Mouse (Mus musculus) stomach, embryonic 14.5 days (tissue): ENCODE results near the gene Snx29. TPM values are rescaled to one million over a fixed set of nuclear protein-coding genes. Genes with fewer than 3 reads are reported as not detected.

Source experiments
- ATAC-seq: fragments of 200-750 bp; cut with Nextera tagmentation; 2 replicates; pipeline ENCODE4 v1.8.0; 2017; ENCODE audit warnings: low read depth, moderate TSS enrichment; ENCODE audit not compliant: insufficient number of reproducible peaks, insufficient read depth, low FRiP score
- H3K27ac ChIP-seq: fragments of 300-500 bp; sonication (generic); 2 replicates; pipeline ENCODE4 v1.5.1; 2014; ENCODE audit warnings: mild to moderate bottlenecking, low read length, moderate library complexity, mixed read lengths
- H3K27me3 ChIP-seq: fragments of 300-500 bp; sonication (generic); 2 replicates; pipeline ENCODE4 v1.6.1; 2014; ENCODE audit warnings: low read length, control low read depth, mixed read lengths; ENCODE audit not compliant: control insufficient read depth, insufficient read depth
- H3K36me3 ChIP-seq: fragments of 300-500 bp; sonication (generic); 2 replicates; pipeline ENCODE4 v1.6.1; 2014; ENCODE audit warnings: mild to moderate bottlenecking, control low read depth, low read length, moderate library complexity, mixed read lengths; ENCODE audit not compliant: control insufficient read depth, insufficient read depth
- H3K4me1 ChIP-seq: fragments of 300-500 bp; sonication (generic); 2 replicates; pipeline ENCODE4 v1.6.1; 2014; ENCODE audit warnings: low read length, control low read depth, mixed read lengths; ENCODE audit not compliant: control insufficient read depth, insufficient read depth
- H3K4me2 ChIP-seq: fragments of 300-500 bp; sonication (generic); replicated peaks from 2 replicates; pipeline ENCODE4 v1.6.1; 2014; ENCODE audit warnings: low read depth, low read length, control low read depth
- H3K4me3 ChIP-seq: fragments of 300-500 bp; sonication (generic); 2 replicates; pipeline ENCODE4 v1.5.1; 2014; ENCODE audit warnings: low read depth, low read length, control low read depth
- H3K9ac ChIP-seq: fragments of 300-500 bp; sonication (generic); replicated peaks from 2 replicates; pipeline ENCODE4 v1.6.1; 2014; ENCODE audit warnings: low read depth, mild to moderate bottlenecking, control low read depth, low read length, moderate library complexity, mixed read lengths
- H3K9me3 ChIP-seq: fragments of 300-500 bp; sonication (generic); 2 replicates; pipeline ENCODE4 v1.6.1; 2016; ENCODE audit warnings: low read depth, low read length, control low read depth; ENCODE audit not compliant: control insufficient read depth
- WGBS: fragments of 180-500 bp; shearing (Covaris S2); extraction: QIAGEN DNeasy Blood & Tissue Kit; methylation state at CpG from one replicate; pipeline ENCODE4 v1.1.7; 2014; 5-methylcytosine and 5-hydroxymethylcytosine counted together
- polyA plus RNA-seq: library from polyadenylated mRNA; unstranded; fragments of >200 nt; fragmentation: Nextera tagmentation; extraction: Ambion mirVana; gene quantifications from 2 replicates; pipeline ENCODE4 v1.2.1, GENCODE M21; 2014

Snx29 gene
- polyA plus RNA-seq, 1 experiment from 2014 or later: 13.6 TPM

GRCm38 (mm10) chr16:11533441-11533840 is 210.7 kb downstream of the Snx29 start:
- Histone ChIP-seq H3K4me2 (no peak overlapping the region), H3K27me3 (no peaks in the 10 kb centered on the region), H3K4me1 (no peaks in the 10 kb centered on the region), H3K9ac (no peak overlapping the region), H3K36me3 (no peaks in the 10 kb centered on the region), H3K9me3 (no peaks in the 10 kb centered on the region), H3K27ac (no peak overlapping the region), H3K4me3 (no peak overlapping the region)
- 93% methylated on average over 3 of the region's 3 CpGs for WGBS
- no peak for ATAC-seq

GRCm38 (mm10) chr16:11537663-11538062 is 215.0 kb downstream of the Snx29 start:
- WGBS: 61% methylated on average over 5 of the region's 5 CpGs
- no peak overlapping the region for H3K27ac ChIP-seq
- no peak for ATAC-seq

GRCm38 (mm10) chr16:11538191-11538590 is 215.5 kb downstream of the Snx29 start:
- no peak overlapping the region for H3K4me3 ChIP-seq
- no peak overlapping the region for H3K9ac ChIP-seq
- H3K4me1 ChIP-seq: no peaks in the 10 kb centered on the region
- no peak overlapping the region for H3K4me2 ChIP-seq
- no peaks in the 10 kb centered on the region for H3K27me3 ChIP-seq
- H3K9me3 ChIP-seq: no peaks in the 10 kb centered on the region
- H3K36me3 ChIP-seq: no peaks in the 10 kb centered on the region
- H3K27ac ChIP-seq: no peak overlapping the region
- no peak for ATAC-seq
- WGBS: 52% methylated on average over 3 of the region's 3 CpGs

More at GRCm38 (mm10) chr16:11537663-11538062, 215.0 kb downstream of the Snx29 start:
- Histone ChIP-seq H3K36me3 (no peaks in the 10 kb centered on the region), H3K4me3 (no peak overlapping the region), H3K9me3 (no peaks in the 10 kb centered on the region), H3K4me2 (no peak overlapping the region), H3K27me3 (no peaks in the 10 kb centered on the region), H3K9ac (no peak overlapping the region), H3K4me1 (no peaks in the 10 kb centered on the region)

- Histone ChIP-seq H3K4me1 (no peaks in the 10 kb centered on the region), H3K4me3 (no peak overlapping the region), H3K4me2 (no peak overlapping the region), H3K27ac (no peak overlapping the region), H3K9me3 (no peaks in the 10 kb centered on the region), H3K9ac (no peak overlapping the region), H3K36me3 (no peaks in the 10 kb centered on the region), H3K27me3 (no peaks in the 10 kb centered on the region)
- ATAC-seq: no peak
Observed at GRCm38 (mm10) chr16:11540961-11541360, 218.3 kb downstream of the Snx29 start.

GRCm38 (mm10) chr16:11541769-11542168 is 219.1 kb downstream of the Snx29 start:
- Histone ChIP-seq H3K9me3 (no peaks in the 10 kb centered on the region), H3K27ac (no peak overlapping the region), H3K4me3 (no peak overlapping the region), H3K9ac (no peak overlapping the region), H3K36me3 (no peaks in the 10 kb centered on the region), H3K27me3 (no peaks in the 10 kb centered on the region), H3K4me2 (no peak overlapping the region), H3K4me1 (no peaks in the 10 kb centered on the region)
- WGBS: 72% methylated on average over 7 of the region's 7 CpGs
- no peak for ATAC-seq

- Histone ChIP-seq H3K36me3 (no peaks in the 10 kb centered on the region), H3K4me3 (no peak overlapping the region), H3K4me2 (no peak overlapping the region), H3K9ac (no peak overlapping the region), H3K9me3 (no peaks in the 10 kb centered on the region), H3K4me1 (no peaks in the 10 kb centered on the region), H3K27me3 (no peaks in the 10 kb centered on the region), H3K27ac (no peak overlapping the region)
- whole genome bisulfite sequencing: 84% methylated on average over 8 of the region's 8 CpGs
- ATAC-seq: no peak
Observed at GRCm38 (mm10) chr16:11550043-11550725, 227.5 kb downstream of the Snx29 start.

- Histone ChIP-seq H3K4me2 (no peak overlapping the region), H3K9me3 (no peaks in the 10 kb centered on the region), H3K27me3 (no peaks in the 10 kb centered on the region), H3K27ac (no peak overlapping the region), H3K9ac (no peak overlapping the region), H3K4me3 (no peak overlapping the region), H3K4me1 (no peaks in the 10 kb centered on the region), H3K36me3 (no peaks in the 10 kb centered on the region)
- no peak for ATAC-seq
- 77% methylated on average over 2 of the region's 2 CpGs for WGBS
Observed at GRCm38 (mm10) chr16:11561714-11562113, 239.0 kb downstream of the Snx29 start.

- H3K27ac ChIP-seq: no peak overlapping the region
- H3K27me3 ChIP-seq: no peaks in the 10 kb centered on the region
- no peak overlapping the region for H3K4me2 ChIP-seq
- no peak overlapping the region for H3K4me3 ChIP-seq
- H3K36me3 ChIP-seq: no peaks in the 10 kb centered on the region
- H3K4me1 ChIP-seq: no peaks in the 10 kb centered on the region
- no peaks in the 10 kb centered on the region for H3K9me3 ChIP-seq
- H3K9ac ChIP-seq: no peak overlapping the region
- WGBS: 76% methylated on average over 4 of the region's 4 CpGs
- ATAC-seq: no peak
Observed at GRCm38 (mm10) chr16:11563846-11564245, 241.1 kb downstream of the Snx29 start.

GRCm38 (mm10) chr16:11565126-11565525 is 242.4 kb downstream of the Snx29 start:
- H3K27me3 ChIP-seq: no peaks in the 10 kb centered on the region
- H3K4me1 ChIP-seq: no peaks in the 10 kb centered on the region
- H3K36me3 ChIP-seq: no peaks in the 10 kb centered on the region
- H3K9ac ChIP-seq: no peak overlapping the region
- WGBS: 65% methylated on average over 11 of the region's 11 CpGs
- no peak overlapping the region for H3K4me3 ChIP-seq
- no peak for ATAC-seq
- no peak overlapping the region for H3K4me2 ChIP-seq
- H3K27ac ChIP-seq: no peak overlapping the region
- no peaks in the 10 kb centered on the region for H3K9me3 ChIP-seq
